Mouse (Mus musculus): ENCODE measurements around the gene Bcl7c. TPM values are rescaled to one million over a fixed set of nuclear protein-coding genes. Genes with fewer than 3 reads are reported as not detected.
"Not testable (repeated sequence)": the region's sequence is repeated elsewhere in the genome, so short reads cannot be mapped to it uniquely, and the experiment has no call there.

Bcl7c gene
- total RNA-seq, 2 experiments from 2014 or later, result 20.1 to 26.6 TPM

GRCm38 (mm10) chr7:127646363-127646762, 62.4 kb downstream of the Bcl7c start:
- DNase-seq (ENCODE audit: low spot score in 2 of 2), result no peak
- Histone ChIP-seq H3K27ac (no peak overlapping the region), H3K4me3 (no peak overlapping the region)
- no peak for TF ChIP-seq CTCF (conservative IDR thresholded peaks at IDR 0.05)

GRCm38 (mm10) chr7:127642254-127642653, 66.5 kb downstream of the Bcl7c start:
- no peak for DNase-seq (ENCODE audit: low spot score in 2 of 2)
- Histone ChIP-seq H3K27ac (no peak overlapping the region), H3K4me3 (no peak overlapping the region)
- peak; percentile 36 for TF ChIP-seq CTCF (conservative IDR thresholded peaks at IDR 0.05)

GRCm38 (mm10) chr7:127641260-127641659, 67.5 kb downstream of the Bcl7c start:
- no peak overlapping the region for H3K4me3 ChIP-seq
- TF ChIP-seq CTCF (conservative IDR thresholded peaks at IDR 0.05), result no peak
- H3K27ac ChIP-seq, result no peak overlapping the region; the same call in 1 of the 2 replicates
- DNase-seq (ENCODE audit: low spot score in 2 of 2), result peak; percentile 30 to 41

- Histone ChIP-seq H3K4me3 (peak overlapping the region; percentile 60), H3K27ac (peak overlapping the region; percentile 76)
- DNase-seq (ENCODE audit: low spot score in 2 of 2), result peak; percentile 78
- TF ChIP-seq CTCF (conservative IDR thresholded peaks at IDR 0.05), result no peak
Measured at GRCm38 (mm10) chr7:127636963-127637362, 71.8 kb downstream of the Bcl7c start.

GRCm38 (mm10) chr7:127631416-127631815, 77.3 kb downstream of the Bcl7c start:
- no peak overlapping the region for H3K4me3 ChIP-seq
- DNase-seq (ENCODE audit: low spot score in 2 of 2), result no peak
- TF ChIP-seq CTCF (conservative IDR thresholded peaks at IDR 0.05), result no peak
- H3K27ac ChIP-seq, result no peak overlapping the region

- DNase-seq (ENCODE audit: low spot score in 2 of 2), result no peak
- Histone ChIP-seq H3K27ac (no peak overlapping the region), H3K4me3 (no peak overlapping the region)
- no peak for TF ChIP-seq CTCF (conservative IDR thresholded peaks at IDR 0.05)
Measured at GRCm38 (mm10) chr7:127628646-127629045, 80.1 kb downstream of the Bcl7c start.

GRCm38 (mm10) chr7:127626471-127626870, 82.3 kb downstream of the Bcl7c start:
- no peak for DNase-seq (ENCODE audit: low spot score in 2 of 2)
- Histone ChIP-seq H3K4me3 (no peak overlapping the region), H3K27ac (no peak overlapping the region)
- TF ChIP-seq CTCF (conservative IDR thresholded peaks at IDR 0.05), result no peak

GRCm38 (mm10) chr7:127626039-127626438, 82.7 kb downstream of the Bcl7c start:
- no peak for TF ChIP-seq CTCF (conservative IDR thresholded peaks at IDR 0.05)
- no peak overlapping the region for H3K27ac ChIP-seq
- DNase-seq (ENCODE audit: low spot score in 2 of 2), result no peak

GRCm38 (mm10) chr7:127618402-127618801, 90.3 kb downstream of the Bcl7c start:
- not testable (repeated sequence) for DNase-seq (ENCODE audit: low spot score in 2 of 2); H3K4me3 ChIP-seq
- H3K27ac ChIP-seq, result peak overlapping the region; percentile 18; the same call in 1 of the 2 replicates

More at GRCm38 (mm10) chr7:127626039-127626438, 82.7 kb downstream of the Bcl7c start:
- H3K4me3 ChIP-seq, result no peak overlapping the region

GRCm38 (mm10) chr7:127617962-127618361, 90.8 kb downstream of the Bcl7c start:
- no peak for TF ChIP-seq CTCF (conservative IDR thresholded peaks at IDR 0.05)
- Histone ChIP-seq H3K4me3 (no peak overlapping the region), H3K27ac (peak overlapping the region; percentile 18; the same call in 1 of the 2 replicates)
- DNase-seq (ENCODE audit: low spot score in 2 of 2), result no peak

GRCm38 (mm10) chr7:127616881-127617280, 91.9 kb downstream of the Bcl7c start:
- DNase-seq (ENCODE audit: low spot score in 2 of 2), result no peak
- no peak overlapping the region for H3K4me3 ChIP-seq
- no peak for TF ChIP-seq CTCF (conservative IDR thresholded peaks at IDR 0.05)
- H3K27ac ChIP-seq, result no peak overlapping the region

- no peak overlapping the region for H3K4me3 ChIP-seq
- TF ChIP-seq CTCF (conservative IDR thresholded peaks at IDR 0.05), result no peak
- no peak overlapping the region for H3K27ac ChIP-seq
- DNase-seq (ENCODE audit: low spot score in 2 of 2), result no peak
Measured at GRCm38 (mm10) chr7:127616336-127616735, 92.4 kb downstream of the Bcl7c start.

- TF ChIP-seq CTCF (conservative IDR thresholded peaks at IDR 0.05), result no peak
- H3K27ac ChIP-seq, result peak within 1 kb of the TSS; percentile 93
- peak within 1 kb of the TSS; percentile 98 for H3K4me3 ChIP-seq
- DNase-seq (ENCODE audit: low spot score in 2 of 2), result peak; percentile 78 to 79
Measured at GRCm38 (mm10) chr7:127614891-127615843, 93.6 kb downstream of the Bcl7c start, which contains the start of gene Zfp629. TSS of gene Zfp629 (minus strand) at chr7:127615797.

- H3K4me3 ChIP-seq, result peak overlapping the region; percentile 98
- no peak for DNase-seq (ENCODE audit: low spot score in 2 of 2)
- no peak for TF ChIP-seq CTCF (conservative IDR thresholded peaks at IDR 0.05)
Measured at GRCm38 (mm10) chr7:127614511-127614890, 94.2 kb downstream of the Bcl7c start.

More at GRCm38 (mm10) chr7:127614511-127614890, 94.2 kb downstream of the Bcl7c start:
- peak overlapping the region; percentile 93 for H3K27ac ChIP-seq

Data from layer of hippocampus, adult 2 months (tissue).